Mouse (Mus musculus): ENCODE data around the gene 4931406C07Rik.

Gene 4931406C07Rik

GRCm38 (mm10) chr9:15263487-15263886 lies 42.8 kb downstream of the 4931406C07Rik start:
- ChIA-PET POLR2A (interaction anchor here in 2 of 4 experiments (0.9 to 2.1 kb wide), 15 partner anchors 8 to 45 kb away, joined by 3 to 9 read pairs (median 4); partner anchors contain the start of genes Med17 (in 2 of the 2), 4931406C07Rik (in 1 of the 2) and Taf1d (in 1 of the 2)), CTCF (no interaction called here)

DNA sequence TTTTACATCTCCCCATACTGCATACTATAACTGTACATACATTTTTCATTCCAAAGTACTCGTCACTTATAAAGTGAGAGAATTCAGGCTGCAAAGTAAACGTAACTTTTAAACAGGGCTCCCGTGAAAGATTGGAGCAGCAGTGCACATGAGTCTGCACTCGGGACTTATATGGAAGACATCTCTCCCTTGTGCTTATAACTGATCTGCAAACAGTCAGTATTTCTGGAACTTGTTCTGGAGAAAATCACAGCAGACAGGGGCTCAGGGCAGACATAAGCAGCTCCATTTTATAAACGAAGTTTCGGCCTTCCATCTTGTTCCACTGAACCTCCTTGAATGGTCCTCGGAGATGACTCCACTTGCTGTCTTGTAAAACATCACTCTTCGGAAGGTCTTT lies 44.3 kb downstream of the 4931406C07Rik start:
- ChIA-PET POLR2A (interaction anchor here in 2 of 4 experiments (1.3 to 1.7 kb wide), 4 partner anchors 10 to 17 kb away, joined by 3 to 6 read pairs (median 4); partner anchors contain the start of gene Med17 (in 1 of the 2)), CTCF (no interaction called here)

GRCm38 (mm10) chr9:15256214-15256613 lies 50.0 kb downstream of the 4931406C07Rik start:
- ChIA-PET CTCF (interaction anchor here in 2 of 4 experiments (1.0 to 1.2 kb wide), 2 partner anchors 15 kb away, joined by 3 to 4 read pairs; no protein-coding TSS in a partner anchor), POLR2A (interaction anchor here in 3 of 4 experiments (0.5 to 5.3 kb wide), 16 partner anchors 7 to 370 kb away, joined by 3 to 40 read pairs (median 5); partner anchors contain the start of genes 4931406C07Rik (in 3 of the 3), Taf1d (in 3 of the 3) and Med17 (in 1 of the 3))

DNA sequence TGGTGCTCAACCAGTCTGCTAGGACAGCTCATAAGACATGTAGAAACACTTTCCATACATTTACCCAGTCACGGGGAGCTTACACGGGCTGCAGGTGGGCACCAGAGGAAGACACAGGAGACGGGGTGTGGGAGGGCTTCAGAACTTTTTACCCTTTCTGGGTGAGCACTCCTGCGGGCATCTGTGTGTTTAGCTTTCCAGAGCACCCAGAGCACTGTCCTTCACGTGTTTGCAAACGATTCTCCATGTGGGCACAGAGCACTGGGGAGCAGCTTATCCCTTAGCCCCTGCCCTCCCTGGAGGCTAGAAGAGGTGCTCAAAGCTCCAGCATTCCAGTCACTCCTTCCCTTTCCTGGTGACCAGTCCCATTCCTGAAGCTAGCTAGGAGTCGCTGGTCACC lies 51.7 kb downstream of the 4931406C07Rik start:
- ChIA-PET POLR2A (interaction anchor here in 3 of 4 experiments (0.8 to 5.3 kb wide), 10 partner anchors 9 to 103 kb away, joined by 3 to 40 read pairs (median 5); partner anchors contain the start of genes 4931406C07Rik (in 2 of the 3), Med17 (in 2 of the 3), Taf1d (in 2 of the 3) and Cep295 (in 1 of the 3)), CTCF (interaction anchor here in 1 of 4 experiments (1.6 kb wide), 1 partner anchor 13 kb away, joined by 9 read pairs; no protein-coding TSS in a partner anchor)

DNA sequence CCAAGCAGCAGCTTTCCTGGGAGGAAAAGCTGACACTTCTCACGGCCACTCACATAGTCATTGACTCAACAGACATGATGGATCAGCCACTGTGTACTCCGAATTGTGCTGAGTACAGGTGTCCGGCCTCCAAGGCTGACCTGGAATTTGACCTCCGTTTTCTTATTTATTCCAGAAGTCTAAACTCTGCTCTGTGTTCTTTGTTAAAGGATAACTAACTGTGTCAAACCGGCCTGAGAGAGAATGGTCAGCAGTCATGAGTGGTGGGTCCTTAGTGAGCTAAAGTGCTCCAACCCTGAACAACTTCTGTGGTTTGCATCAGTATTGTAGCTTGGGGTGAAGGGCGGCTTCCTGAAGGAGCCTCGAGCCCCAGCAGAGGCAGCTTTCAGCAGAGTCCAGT lies 54.1 kb downstream of the 4931406C07Rik start:
- CTCF ChIA-PET = interaction anchor here in 1 of 4 experiments (1.3 kb wide), 1 partner anchor 11 kb away, joined by 5 read pairs; no protein-coding TSS in a partner anchor
- POLR2A ChIA-PET = interaction anchor here in 3 of 4 experiments (0.6 to 5.3 kb wide), 7 partner anchors 11 to 54 kb away, joined by 3 to 40 read pairs (median 5); partner anchors contain the start of genes 4931406C07Rik (in 1 of the 3), Med17 (in 1 of the 3), Taf1d (in 1 of the 3) and Vstm5 (in 1 of the 3)

GRCm38 (mm10) chr9:15250376-15250775 lies 55.9 kb downstream of the 4931406C07Rik start:
- ChIA-PET CTCF (interaction anchor here (0.8 to 2.2 kb wide), 6 partner anchors 9 to 38 kb away, joined by 3 to 15 read pairs (median 4); no protein-coding TSS in a partner anchor), POLR2A (interaction anchor here in 3 of 4 experiments (0.7 to 2.9 kb wide), 14 partner anchors 9 to 766 kb away, joined by 3 to 21 read pairs (median 6); partner anchors contain the start of genes Med17 (in 3 of the 3), 4931406C07Rik (in 2 of the 3) and Taf1d (in 2 of the 3))

GRCm38 (mm10) chr9:15245319-15246075 lies 60.8 kb downstream of the 4931406C07Rik start:
- ChIA-PET POLR2A (interaction anchor here in 3 of 4 experiments (0.7 to 2.9 kb wide), 11 partner anchors 9 to 61 kb away, joined by 3 to 16 read pairs (median 9); partner anchors contain the start of genes 4931406C07Rik (in 3 of the 3), Taf1d (in 3 of the 3) and Med17 (in 2 of the 3)), CTCF (interaction anchor here in 1 of 4 experiments (0.8 kb wide), 1 partner anchor 13 kb away, joined by 3 read pairs; no protein-coding TSS in a partner anchor)

DNA sequence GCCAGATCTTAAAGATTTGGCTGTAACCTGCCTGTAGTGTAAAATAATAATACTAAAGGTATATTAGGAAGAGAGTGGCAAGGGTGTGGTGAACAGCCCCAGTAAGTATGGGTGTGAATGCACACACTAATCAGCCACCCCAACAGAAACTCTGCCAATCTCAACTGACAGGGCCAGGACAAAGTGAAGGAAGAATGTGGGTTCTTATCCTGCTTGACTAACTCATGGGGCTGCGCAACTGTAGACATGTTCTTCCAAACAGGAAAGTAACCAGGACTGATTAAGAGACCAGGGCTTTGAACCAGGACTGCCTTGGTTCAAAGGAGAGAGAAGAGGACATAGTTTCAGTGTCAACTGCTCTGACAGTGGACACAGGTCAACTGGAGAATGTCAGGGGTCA lies 64.1 kb downstream of the 4931406C07Rik start:
- CTCF ChIA-PET = interaction anchor here (0.5 to 2.0 kb wide), 33 partner anchors 8 to 544 kb away, joined by 3 to 16 read pairs (median 4); partner anchors contain the start of genes 4931406C07Rik (in 1 of the 4), Cep295 (in 1 of the 4) and Taf1d (in 1 of the 4)
- POLR2A ChIA-PET = interaction anchor here (0.5 to 2.2 kb wide), 26 partner anchors 9 to 192 kb away, joined by 3 to 15 read pairs (median 5); partner anchors contain the start of genes 4931406C07Rik (in 3 of the 4), Taf1d (in 3 of the 4), Med17 (in 2 of the 4) and Cep295 (in 1 of the 4)

GRCm38 (mm10) chr9:15241596-15241939 lies 64.7 kb downstream of the 4931406C07Rik start:
- ChIA-PET CTCF (interaction anchor here (0.5 to 2.0 kb wide), 35 partner anchors 8 to 543 kb away, joined by 3 to 16 read pairs (median 4); partner anchors contain the start of genes 4931406C07Rik (in 1 of the 4), Cep295 (in 1 of the 4) and Taf1d (in 1 of the 4)), POLR2A (interaction anchor here (0.5 to 2.2 kb wide), 27 partner anchors 9 to 192 kb away, joined by 3 to 15 read pairs (median 5); partner anchors contain the start of genes 4931406C07Rik (in 3 of the 4), Taf1d (in 3 of the 4), Med17 (in 2 of the 4) and Cep295 (in 1 of the 4))

DNA sequence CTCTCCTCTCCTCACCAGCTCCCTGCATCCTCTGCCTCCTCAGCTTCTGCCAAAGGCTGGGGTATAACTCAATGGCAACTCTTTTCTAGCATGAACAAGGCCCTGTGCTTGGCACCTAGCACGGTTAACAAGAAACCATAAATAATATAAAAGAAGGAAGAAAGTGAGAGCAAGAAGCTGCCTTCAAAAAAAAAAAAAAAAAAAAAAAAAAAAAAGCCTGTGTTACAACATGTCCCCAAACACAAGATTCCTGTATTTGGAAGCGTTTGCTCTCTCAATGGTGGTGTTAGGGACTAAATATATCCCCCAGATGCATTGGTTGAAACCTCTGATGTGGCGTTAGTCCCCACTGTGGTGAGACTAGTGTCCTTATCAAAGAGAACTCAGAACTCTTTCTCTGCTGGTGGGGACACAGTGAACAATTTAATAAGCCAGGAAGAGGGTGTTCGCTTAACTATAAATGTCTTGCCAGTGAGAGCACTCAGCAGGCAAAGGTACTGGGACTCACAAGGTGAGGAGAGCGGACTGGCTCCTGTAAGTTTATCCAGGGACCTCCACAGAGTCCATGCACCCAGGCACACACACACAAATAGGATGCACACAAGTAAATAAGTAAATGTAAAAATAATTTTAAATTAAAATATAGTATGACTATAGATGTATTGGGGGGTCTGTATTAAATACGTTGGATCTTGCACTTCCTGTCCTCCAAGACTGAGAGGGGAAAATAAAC lies 65.2 kb downstream of the 4931406C07Rik start:
- ChIA-PET POLR2A (interaction anchor here (0.5 to 2.2 kb wide), 30 partner anchors 9 to 1757 kb away, joined by 3 to 15 read pairs (median 4); partner anchors contain the start of genes 4931406C07Rik (in 3 of the 4), Taf1d (in 3 of the 4), Med17 (in 2 of the 4) and Cep295 (in 1 of the 4)), CTCF (interaction anchor here (0.7 to 2.0 kb wide), 27 partner anchors 8 to 543 kb away, joined by 3 to 16 read pairs (median 4); partner anchors contain the start of gene Cep295 (in 1 of the 4))

GRCm38 (mm10) chr9:15240006-15240405 lies 66.2 kb downstream of the 4931406C07Rik start:
- CTCF ChIA-PET = no interaction called here
- POLR2A ChIA-PET = interaction anchor here in 2 of 4 experiments (0.7 to 4.5 kb wide), 5 partner anchors 10 to 66 kb away, joined by 3 to 20 read pairs (median 4); partner anchors contain the start of genes 4931406C07Rik (in 2 of the 2) and Taf1d (in 2 of the 2)

DNA sequence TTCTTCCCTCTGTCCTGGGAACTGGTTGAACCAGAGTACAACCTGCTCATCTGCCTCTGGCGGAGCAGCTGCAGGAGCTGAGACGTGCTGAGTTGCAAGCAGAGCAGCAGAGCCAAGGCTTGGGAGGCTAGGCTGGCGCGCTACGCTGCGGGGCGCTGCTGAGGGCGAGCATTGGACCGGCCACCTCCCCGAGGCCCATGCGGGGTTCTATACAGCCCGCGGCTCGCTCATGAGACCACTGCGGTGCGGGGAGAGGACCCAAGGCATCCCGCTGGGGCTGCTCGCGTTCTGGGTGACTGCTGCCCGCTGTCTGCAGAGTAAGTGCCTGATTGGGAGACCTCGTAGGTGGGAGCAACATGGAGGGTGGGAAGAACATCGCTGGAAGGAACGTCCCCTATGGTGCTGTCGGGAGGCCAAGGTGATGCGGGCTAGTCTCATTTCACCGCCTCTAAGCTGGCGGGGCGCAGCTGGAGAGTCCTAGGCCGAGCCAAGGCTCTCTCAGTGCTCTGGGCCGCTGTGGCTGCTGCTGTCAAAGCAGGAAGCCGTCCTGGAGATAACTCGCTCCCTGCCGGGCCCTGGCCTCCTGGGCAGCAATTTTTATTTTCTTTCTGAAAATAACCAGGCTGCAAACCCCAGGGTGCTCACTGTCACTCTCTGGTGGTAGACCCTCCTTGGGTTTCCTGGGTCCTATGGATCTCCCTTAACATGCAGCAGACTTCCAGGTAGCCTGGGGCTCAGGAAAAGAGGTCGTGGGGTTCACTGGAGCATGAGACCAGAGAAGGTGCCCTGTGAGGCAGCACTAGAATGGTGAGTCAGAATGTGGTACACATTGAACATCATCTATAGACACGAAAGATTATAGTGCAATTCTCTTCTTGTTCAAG lies 67.0 kb downstream of the 4931406C07Rik start, which contains the start of gene Vstm5:
TSS of gene Vstm5 (plus strand) at position 4 of the 884 bp plus-strand sequence.
- POLR2A ChIA-PET = interaction anchor here in 2 of 4 experiments (0.7 to 4.5 kb wide), 9 partner anchors 11 to 118 kb away, joined by 3 to 20 read pairs (median 5); partner anchors contain the start of genes 4931406C07Rik (in 2 of the 2), Taf1d (in 2 of the 2), Cep295 (in 1 of the 2) and Med17 (in 1 of the 2)
- CTCF ChIA-PET = interaction anchor here in 3 of 4 experiments (0.6 to 1.8 kb wide), 4 partner anchors 19 to 224 kb away, joined by 3 to 6 read pairs (median 3); partner anchors contain the start of gene Taf1d (in 1 of the 3)

- ChIA-PET CTCF (interaction anchor here (0.6 to 1.8 kb wide), 7 partner anchors 11 to 1208 kb away, joined by 3 to 6 read pairs (median 3); partner anchors contain the start of gene Taf1d (in 1 of the 4)), POLR2A (interaction anchor here in 3 of 4 experiments (0.7 to 4.5 kb wide), 18 partner anchors 9 to 196 kb away, joined by 3 to 20 read pairs (median 4); partner anchors contain the start of genes 4931406C07Rik (in 2 of the 3), Med17 (in 2 of the 3), Taf1d (in 2 of the 3) and Cep295 (in 1 of the 3))
Measured at GRCm38 (mm10) chr9:15238297-15238990, 67.8 kb downstream of the 4931406C07Rik start.

GRCm38 (mm10) chr9:15237516-15238296 lies 68.5 kb downstream of the 4931406C07Rik start:
- CTCF ChIA-PET = interaction anchor here (0.6 to 1.8 kb wide), 8 partner anchors 8 to 1208 kb away, joined by 3 to 6 read pairs (median 3); no protein-coding TSS in a partner anchor
- POLR2A ChIA-PET = interaction anchor here in 3 of 4 experiments (0.7 to 4.5 kb wide), 16 partner anchors 8 to 196 kb away, joined by 3 to 20 read pairs (median 4); partner anchors contain the start of genes 4931406C07Rik (in 1 of the 3), Med17 (in 1 of the 3) and Taf1d (in 1 of the 3)

All from embryonic stem cell, embryonic (primary cell).